Mouse (Mus musculus) neural tube, embryonic 10.5 days (tissue): Measurements from ENCODE around the gene Gm20696.

Source experiments
- DNase-seq: peaks from one replicate; pipeline ENCODE4 v3.0.0-alpha.2; 2017; ENCODE audit warnings: low spot score; ENCODE audit errors: extremely low spot score

Gene Gm20696

DNA sequence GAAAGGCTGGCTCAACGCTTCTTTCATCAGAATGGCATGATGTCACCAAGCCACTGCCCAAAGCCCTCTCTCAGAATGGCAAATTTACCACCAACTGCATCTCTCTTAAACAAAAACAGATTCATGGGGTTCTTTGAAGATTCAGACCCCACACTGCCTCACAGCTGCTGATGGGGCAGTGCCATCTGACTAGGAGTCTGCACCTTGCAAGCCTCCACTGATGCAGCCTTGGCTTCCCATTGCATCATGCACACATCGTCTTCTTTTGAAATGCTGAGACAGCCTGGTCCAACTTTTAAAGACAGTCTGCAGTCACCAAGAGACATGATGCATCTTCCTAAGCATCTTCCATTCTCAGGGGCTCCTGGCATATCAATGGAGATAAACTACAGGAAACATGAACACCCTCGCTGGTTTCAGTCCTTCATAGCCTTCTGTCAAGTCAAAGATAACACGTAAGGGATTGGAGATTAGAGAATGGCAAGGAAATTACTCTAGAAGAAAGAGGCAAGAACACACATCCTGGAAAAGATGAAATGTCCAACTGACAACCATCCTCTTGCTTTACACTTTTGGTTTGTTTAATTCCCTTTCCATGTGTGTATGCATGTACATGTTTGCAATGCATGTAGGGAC, 298.4 kb downstream of the Gm20696 start:
- DNase-seq: no peak

GRCm38 (mm10) chr6:99364545-99364944, 302.1 kb downstream of the Gm20696 start:
- no peak for DNase-seq

GRCm38 (mm10) chr6:99360581-99360980, 306.0 kb downstream of the Gm20696 start:
- DNase-seq: no peak

GRCm38 (mm10) chr6:99359765-99360499, 306.7 kb downstream of the Gm20696 start:
- no peak for DNase-seq

- no peak for DNase-seq
Measured at GRCm38 (mm10) chr6:99359036-99359698, 307.4 kb downstream of the Gm20696 start.

DNA sequence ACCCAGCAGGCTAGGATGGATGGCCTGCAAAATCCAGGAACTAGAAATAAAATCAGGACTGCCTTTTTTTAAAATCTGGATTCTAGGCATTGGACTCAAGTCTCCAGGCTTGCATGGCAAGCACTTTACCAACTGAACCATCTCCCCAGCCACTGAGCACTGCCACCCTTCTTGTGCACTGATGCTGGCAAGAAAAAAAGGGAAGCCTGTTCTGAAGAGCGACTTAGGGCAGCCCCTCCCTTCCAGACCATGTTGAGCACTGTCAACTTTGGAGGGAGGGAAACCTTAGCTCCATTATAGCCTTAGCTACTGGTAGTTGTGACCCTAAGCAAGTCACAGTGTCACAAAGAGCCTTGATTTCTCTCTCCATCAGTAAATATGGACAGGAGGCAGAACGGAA, 308.7 kb downstream of the Gm20696 start:
- DNase-seq: no peak

- DNase-seq: no peak
Measured at GRCm38 (mm10) chr6:99354338-99354737, 312.3 kb downstream of the Gm20696 start.

- DNase-seq: no peak
Measured at GRCm38 (mm10) chr6:99353441-99353840, 313.2 kb downstream of the Gm20696 start.

GRCm38 (mm10) chr6:99350566-99350965, 316.0 kb downstream of the Gm20696 start:
- DNase-seq: no peak

DNA sequence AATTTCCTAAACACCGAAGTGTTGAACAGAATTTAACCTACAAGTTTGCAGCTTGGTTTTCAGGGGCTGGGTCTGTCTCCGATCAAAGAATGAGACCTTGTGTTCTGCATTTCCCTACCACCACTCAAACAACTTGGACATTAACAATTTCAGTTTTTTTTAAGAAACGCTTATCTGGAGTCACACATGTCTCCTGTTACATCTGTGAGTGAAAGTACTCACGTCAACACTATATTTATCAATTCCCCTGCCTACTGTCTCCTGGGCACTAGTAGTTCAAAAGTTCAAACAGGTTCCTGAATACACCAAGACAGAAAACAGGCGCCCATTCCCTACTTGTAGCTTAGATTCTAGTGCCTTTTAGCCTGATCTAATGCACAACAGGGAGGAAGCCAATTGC, 316.4 kb downstream of the Gm20696 start:
- DNase-seq: no peak

- DNase-seq: no peak
Measured at GRCm38 (mm10) chr6:99347836-99348235, 318.8 kb downstream of the Gm20696 start.

GRCm38 (mm10) chr6:99344966-99345365, 321.6 kb downstream of the Gm20696 start:
- no peak for DNase-seq

- DNase-seq: no peak
Measured at GRCm38 (mm10) chr6:99344357-99344756, 322.2 kb downstream of the Gm20696 start.

DNA sequence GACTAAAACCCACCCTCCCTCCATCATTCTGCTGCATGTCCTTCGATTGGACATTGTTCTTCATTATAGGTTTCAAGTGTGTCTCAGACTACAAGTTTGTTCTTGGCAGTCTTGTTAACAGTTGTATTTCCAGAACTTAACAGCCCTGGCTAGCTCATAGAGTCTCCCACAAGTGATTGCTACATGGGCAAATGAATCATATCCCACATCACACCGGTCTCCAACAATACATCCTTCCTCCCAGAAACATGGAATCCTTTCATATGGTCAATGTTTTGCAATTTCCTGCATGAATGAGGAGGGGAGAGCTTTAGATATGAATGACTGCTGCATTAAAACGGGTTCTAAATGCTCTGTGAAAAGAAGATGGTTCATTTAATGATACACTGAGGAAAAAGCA, 322.8 kb downstream of the Gm20696 start:
- no peak for DNase-seq

DNA sequence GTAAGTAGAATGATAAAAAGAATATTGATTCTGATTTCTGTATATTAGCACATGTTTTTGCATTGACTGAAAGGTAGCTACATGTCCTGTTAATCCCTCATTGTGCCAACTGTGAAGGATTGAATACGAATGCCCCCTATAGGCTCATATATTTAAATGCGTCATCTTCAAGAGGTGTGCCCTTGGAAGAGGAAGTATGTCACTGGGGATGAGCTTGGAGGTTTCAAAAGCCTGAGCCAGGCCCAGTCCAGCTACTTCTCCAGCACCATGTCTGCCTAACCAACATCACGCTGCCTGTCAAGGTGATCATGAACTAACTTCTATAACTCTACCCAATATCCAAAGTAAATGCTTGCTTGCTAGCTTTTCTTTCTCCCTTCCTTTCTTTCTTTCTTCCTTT, 324.2 kb downstream of the Gm20696 start:
- no peak for DNase-seq

GRCm38 (mm10) chr6:99340902-99341301, 325.7 kb downstream of the Gm20696 start:
- DNase-seq: no peak

DNA sequence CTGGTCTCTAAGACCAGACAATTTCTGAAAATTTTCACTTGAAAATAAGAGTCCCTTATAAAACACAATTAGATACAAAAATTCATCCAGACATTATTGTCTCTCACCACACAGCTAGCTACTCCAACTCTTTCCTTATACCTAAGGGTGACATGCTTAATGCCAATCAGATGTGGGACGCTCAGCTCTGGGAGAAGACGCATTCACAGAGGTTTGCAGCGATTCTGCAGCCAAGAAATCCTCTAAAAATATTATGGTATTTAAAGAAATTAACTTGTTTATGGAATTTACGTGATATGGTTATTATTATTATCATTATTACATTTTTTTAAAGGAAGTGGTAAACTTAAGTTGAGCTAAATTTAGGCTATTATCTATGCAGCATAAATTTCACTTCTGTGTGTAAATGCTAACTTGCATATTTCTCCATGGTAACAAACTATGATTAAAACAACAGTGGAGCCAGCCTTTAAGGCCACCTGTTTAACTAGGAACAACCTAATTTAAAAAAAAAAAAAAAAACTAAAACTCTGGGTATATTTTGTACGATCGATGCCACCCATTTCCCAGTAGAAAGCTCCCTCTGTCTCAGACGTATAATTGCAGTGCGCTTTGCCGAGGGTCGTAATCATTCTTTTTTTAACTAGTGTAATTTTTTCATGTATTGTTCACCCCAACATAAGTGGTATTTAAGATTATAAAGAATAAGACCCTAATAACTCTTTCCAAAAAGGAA, 326.4 kb downstream of the Gm20696 start:
- no peak for DNase-seq

DNA sequence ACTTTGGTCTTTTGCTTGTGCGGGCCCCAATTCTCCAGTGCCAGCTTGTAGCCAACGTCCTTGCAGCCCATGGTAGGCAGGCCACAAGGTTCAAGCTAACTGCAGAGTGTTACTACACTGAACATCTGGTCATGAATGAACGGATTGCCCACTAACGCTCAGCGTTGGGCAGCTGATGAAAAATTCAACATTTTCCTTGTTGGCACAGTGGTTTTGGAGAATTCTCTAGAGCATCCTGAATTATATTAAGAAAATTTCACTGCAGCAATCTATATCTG, 327.3 kb downstream of the Gm20696 start:
- peak; percentile 59 for DNase-seq

DNA sequence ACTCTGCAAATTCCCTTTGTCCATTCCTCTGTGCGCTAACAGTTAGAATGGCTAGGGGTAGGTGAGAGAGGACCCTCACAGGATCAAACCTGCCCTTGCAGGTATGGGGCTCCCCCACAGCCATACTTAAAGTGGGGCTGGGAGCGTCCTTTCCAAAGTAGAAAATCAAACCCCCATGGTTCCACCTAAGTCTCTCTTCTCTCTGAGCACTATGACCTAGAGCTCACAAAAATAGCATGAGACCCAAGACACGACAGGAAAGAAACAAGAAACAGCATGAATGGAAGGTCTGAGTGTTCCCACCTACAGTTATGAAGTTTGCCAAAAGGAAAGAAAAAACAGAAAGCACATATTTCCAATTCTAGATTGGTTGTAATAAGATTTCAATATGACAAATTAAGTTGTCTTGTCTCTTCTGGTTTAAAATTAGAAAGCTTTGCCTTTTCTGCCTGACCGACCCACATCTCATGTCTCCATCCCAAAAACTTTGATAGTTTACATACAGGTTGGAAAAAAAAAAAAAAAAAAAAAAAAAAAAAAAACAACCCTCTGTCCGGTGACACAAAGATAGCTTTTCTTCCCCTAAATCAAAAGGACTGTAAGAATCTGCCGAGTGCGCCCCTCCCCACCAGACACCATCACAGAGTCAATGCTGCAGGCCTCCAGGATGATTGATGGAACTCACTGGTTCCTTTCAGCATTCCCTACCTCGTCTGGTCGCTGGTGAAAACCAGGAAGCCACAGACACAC, 327.8 kb downstream of the Gm20696 start:
- DNase-seq: no peak

DNA sequence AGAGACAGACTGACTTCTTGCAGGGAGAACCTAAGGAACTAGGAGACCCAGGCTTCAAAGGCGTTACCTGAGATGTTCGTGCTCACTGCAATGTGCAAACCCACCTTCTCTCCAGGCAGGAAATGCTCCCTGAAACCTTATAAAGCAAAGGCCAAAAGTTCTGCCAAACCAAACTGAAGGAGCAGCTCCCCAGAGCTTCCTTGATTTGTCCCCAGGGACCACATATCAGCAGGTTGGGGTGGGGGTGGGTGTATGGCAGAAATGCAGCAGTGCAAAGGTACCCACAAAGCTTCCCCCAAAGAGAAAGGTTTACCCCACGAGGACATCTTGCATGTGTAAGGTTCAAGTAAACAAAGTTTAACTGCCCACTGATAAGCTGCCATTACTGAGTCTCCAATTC, 328.4 kb downstream of the Gm20696 start:
- no peak for DNase-seq

GRCm38 (mm10) chr6:99337575-99337974, 329.0 kb downstream of the Gm20696 start:
- no peak for DNase-seq
